ENCODE assay signal across 16 mouse cellular contexts in genomic region chr11:22928586-22929169, GRCm38 (mm10). TPM values are rescaled to one million over a fixed set of nuclear protein-coding genes. Genes with fewer than 3 reads are reported as not detected.
DNase-seq lines count a peak whose midpoint lies in the region; ATAC-seq and TF ChIP-seq lines count a peak whose summit lies in the region.
"Had no signal": no experiment of that assay in that cellular context is flagged by ENCODE, and none has a peak within 500 bp of the region (broad histone marks: within the 10 kb centered on the region; RNA-seq: fewer than 3 reads in every experiment).

No protein-coding gene starts in this region.

- H3K27me3 ChIP-seq in lung, postnatal 0 days (replicated peaks; ENCODE audit: insufficient read depth, low read length): no peaks in the 10 kb centered on the region
- H3K27me3 ChIP-seq in splenic B cell, adult 2 months (ENCODE audit: control insufficient read depth, insufficient read depth, low read length, poor library complexity, severe bottlenecking): no peaks in the 10 kb centered on the region
- H3K27me3 ChIP-seq: lung, embryonic 15.5 days; Patski had no signal

- TF ChIP-seq CTCF in lung, postnatal 0 days (IDR thresholded peaks at IDR 0.05): no peak

- ATAC-seq in lung, postnatal 0 days: no peak
- ATAC-seq: hindbrain, embryonic 16.5 days; Patski had no signal

- WGBS in lung, postnatal 0 days: 63% methylated on average over 8 of the region's 8 CpGs

- H3K4me2 ChIP-seq in lung, postnatal 0 days (replicated peaks; ENCODE audit: low read depth, low read length): no peak overlapping the region
- H3K4me2 ChIP-seq: lung, embryonic 15.5 days had no signal

- H3K36me3 ChIP-seq in lung, postnatal 0 days (ENCODE audit: insufficient read depth, low read length): no peaks in the 10 kb centered on the region
- H3K36me3 ChIP-seq in splenic B cell, adult 2 months (ENCODE audit: control insufficient read depth, insufficient read depth, low read length, poor library complexity, severe bottlenecking): no peaks in the 10 kb centered on the region
- H3K36me3 ChIP-seq: lung, embryonic 15.5 days had no signal

- no peak overlapping the region for H3K4me3 ChIP-seq in lung, postnatal 0 days (ENCODE audit: low read depth, low read length)
- H3K4me3 ChIP-seq: forebrain, embryonic 10.5 days; lung, embryonic 15.5 days; myocyte had no signal

- no peak for TF ChIP-seq EP300 in lung, postnatal 0 days (IDR thresholded peaks at IDR 0.05)

- H3K27ac ChIP-seq in lung, postnatal 0 days (ENCODE audit: low read length): no peak overlapping the region
- H3K27ac ChIP-seq: forebrain, embryonic 10.5 days had no signal

- intact Hi-C loops in heart, postnatal 10 days (cut with DNase I): no loop called here

- H3K4me1 ChIP-seq in lung, postnatal 0 days (ENCODE audit: insufficient read depth, low read depth, low read length): peaks cover 6% of the 10 kb centered on the region; the same call in 1 of the 2 replicates
- H3K4me1 ChIP-seq: forebrain, embryonic 10.5 days had no signal

- DNase-seq in adrenal gland, adult (ENCODE audit: inconsistent age in 2 of 2, low spot score in 1 of 2): peak; percentile 23 to 71
- DNase-seq in adrenal gland, postnatal 4 days (ENCODE audit: low spot score in 2 of 2): no peak
- DNase-seq in lung, postnatal 0 days (ENCODE audit: low spot score): peak; percentile 10
- no peak for DNase-seq in lung, postnatal 36 days
- DNase-seq in brain, adult 2 months (ENCODE audit: low read depth, low spot score): peak; percentile 36
- DNase-seq in splenic B cell, adult 2 months (ENCODE audit: low read depth, low spot score): peak; percentile 58
- no peak for DNase-seq in urinary bladder, adult 2 months (ENCODE audit: low spot score)
- DNase-seq in heart, postnatal 10 days: no peak
- DNase-seq: cerebellum, adult 11 months; gastrocnemius, postnatal 36 days; left cerebral cortex, postnatal 4 days had no signal

- H3K9ac ChIP-seq in lung, postnatal 0 days (replicated peaks; ENCODE audit: low read depth): no peak overlapping the region
- H3K9ac ChIP-seq: lung, embryonic 15.5 days had no signal

- H3K9me3 ChIP-seq in lung, postnatal 0 days (ENCODE audit: low read length): no peaks in the 10 kb centered on the region
- H3K9me3 ChIP-seq: forebrain, embryonic 10.5 days; lung, embryonic 15.5 days had no signal

RNA-seq across cellular contexts. Expression of gene Zrsr1, which starts 43.1 kb away (rescaled TPM):
- total RNA-seq in adrenal gland, postnatal 4 days (2021): 10 to 100 TPM; 20.6 to 21.9 TPM
- 3.8 and 4.5 TPM in 2 replicates for polyA plus RNA-seq in lung, postnatal 0 days (2015; fragmentation: Nextera tagmentation; extraction: Ambion mirVana)
- polyA plus RNA-seq in urinary bladder, adult 2 months (2012; rRNA removed): 20.5 and 27.6 TPM in 2 replicates
- total RNA-seq in heart, postnatal 10 days (2021): 10 to 100 TPM in 1 of 2 experiments, 1 to 10 TPM in 1; 8.8 to 10.1 TPM

RNA-seq across cellular contexts. Expression of gene Gm28048, which starts 53.2 kb away (rescaled TPM):
- total RNA-seq in adrenal gland, postnatal 4 days (2021): 10 to 100 TPM; 45.7 to 50.1 TPM
- 26.1 and 26.6 TPM in 2 replicates for polyA plus RNA-seq in lung, postnatal 0 days (2015; fragmentation: Nextera tagmentation; extraction: Ambion mirVana)
- polyA plus RNA-seq in urinary bladder, adult 2 months (2012; rRNA removed): 7.6 and 7.9 TPM in 2 replicates
- total RNA-seq in heart, postnatal 10 days (2021): 10 to 100 TPM in 1 of 2 experiments, 1 to 10 TPM in 1; 8.5 to 10.8 TPM

RNA-seq across cellular contexts. Expression of gene Commd1, which starts 53.5 kb away (rescaled TPM):
- total RNA-seq in adrenal gland, postnatal 4 days (2021): 100 to 1,000 TPM; 110 to 113 TPM
- 217 and 233 TPM in 2 replicates for polyA plus RNA-seq in lung, postnatal 0 days (2015; fragmentation: Nextera tagmentation; extraction: Ambion mirVana)
- polyA plus RNA-seq in urinary bladder, adult 2 months (2012; rRNA removed): 68.5 and 79.7 TPM in 2 replicates
- total RNA-seq in heart, postnatal 10 days (2021): 100 to 1,000 TPM; 179 to 180 TPM

Comparison
In these comparisons a context has a peak if more than half of its experiments do, and no peak if none do; other contexts are left out.
1. DNase-seq: peak in adrenal gland, adult (2 of 2), lung, postnatal 0 days (single experiment), brain, adult 2 months (single experiment) and splenic B cell, adult 2 months (single experiment); none in adrenal gland, postnatal 4 days (0 of 2), lung, postnatal 36 days (single experiment), urinary bladder, adult 2 months (single experiment) and heart, postnatal 10 days (0 of 2).